Comparison of ENCODE assay signal across 14 mouse cellular contexts in the genomic region with DNA sequence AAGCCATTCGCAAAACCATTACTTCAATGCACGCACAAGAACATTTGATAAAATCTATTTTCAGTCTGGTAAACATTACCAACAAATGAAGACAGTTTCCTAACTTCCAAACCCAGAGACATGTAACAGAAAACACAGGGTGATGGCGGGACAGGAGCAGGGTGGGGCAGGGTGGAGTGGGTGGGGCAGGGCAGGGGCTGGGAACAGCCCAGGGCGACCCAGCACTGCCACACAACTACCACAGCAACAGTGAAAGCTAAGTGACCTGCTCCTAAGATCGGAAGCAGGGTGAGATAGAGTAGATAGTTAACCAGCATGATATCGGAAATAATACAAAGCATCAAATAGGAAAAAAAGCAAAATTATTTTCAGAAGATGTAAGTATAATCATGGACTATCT. TPM values are rescaled to one million over a fixed set of nuclear protein-coding genes. Genes with fewer than 3 reads are reported as not detected.
"Had no signal": no experiment of that assay in that cellular context is flagged by ENCODE, and none has a peak within 500 bp of the region (broad histone marks: within the 10 kb centered on the region; RNA-seq: fewer than 3 reads in every experiment).

No protein-coding gene starts in this region.

- H3K27ac ChIP-seq: left cerebral cortex, adult 2 months; limb, embryonic 12.5 days; lung, embryonic 15.5 days; macrophage; midbrain, embryonic 13.5 days had no signal

- H3K9ac ChIP-seq: limb, embryonic 12.5 days; lung, embryonic 15.5 days; midbrain, embryonic 13.5 days had no signal

- DNase-seq: lung, postnatal 14 days; right cerebral cortex, postnatal 14 days; thymus, postnatal 36 days had no signal

- ATAC-seq: midbrain, embryonic 13.5 days had no signal

- H3K4me3 ChIP-seq: left cerebral cortex, adult 2 months; limb, embryonic 12.5 days; lung, embryonic 15.5 days; megakaryocyte, embryonic 14.5 days; midbrain, embryonic 13.5 days had no signal

- H3K4me2 ChIP-seq: limb, embryonic 12.5 days; lung, embryonic 15.5 days; midbrain, embryonic 13.5 days had no signal

- H3K9me3 ChIP-seq: limb, embryonic 12.5 days; lung, embryonic 15.5 days; megakaryocyte, embryonic 14.5 days; midbrain, embryonic 13.5 days had no signal

- H3K27me3 ChIP-seq: limb, embryonic 12.5 days; lung, embryonic 15.5 days; midbrain, embryonic 13.5 days had no signal

RNA-seq across cellular contexts. Expression of gene Gm5678, which starts 28.4 kb away (rescaled TPM):
- total RNA-seq: liver, adult 2 months; midbrain, postnatal 0 days had no signal
- polyA plus RNA-seq: kidney, embryonic 14.5 days; limb, embryonic 12.5 days; liver, adult 2 months; lung, embryonic 15.5 days; macrophage; midbrain, embryonic 13.5 days; midbrain, postnatal 0 days; neural tube, embryonic 14.5 days; small intestine, adult 2 months had no signal
